Mouse (Mus musculus): ENCODE measurements around the gene Tmc3. TPM values are rescaled to one million over a fixed set of nuclear protein-coding genes. Genes with fewer than 3 reads are reported as not detected.

Gene Tmc3
- polyA plus RNA-seq, 1 experiment = 0.77 TPM

GRCm38 (mm10) chr7:83654938-83655630 lies 70.4 kb downstream of the Tmc3 start:
- Histone ChIP-seq H3K27ac (ENCODE audit: insufficient read depth, low read length) (peak overlapping the region; percentile 99), H3K36me3 (ENCODE audit: control insufficient read depth, insufficient read depth, low read length) (peaks cover 22% of the 10 kb centered on the region), H3K4me1 (ENCODE audit: control insufficient read depth, insufficient read depth, insufficient read length) (peaks cover 19% of the 10 kb centered on the region), H3K27me3 (ENCODE audit: control insufficient read depth, insufficient read depth, low read length) (no peaks in the 10 kb centered on the region), H3K4me3 (ENCODE audit: extremely low read depth, insufficient read depth, insufficient read length) (peak overlapping the region; percentile 87)
- TF ChIP-seq CTCF (IDR thresholded peaks at IDR 0.05; ENCODE audit: extremely low read depth, insufficient read depth, insufficient read length, insufficient replicate concordance) (no peak), POLR2A (IDR thresholded peaks at IDR 0.05; ENCODE audit: low read depth, low read length) (peak; percentile 97)
- 3% methylated on average over 5 of the region's 5 CpGs for WGBS
- peak; percentile 71 to 85 for DNase-seq (ENCODE audit: low read depth in 1 of 2, low spot score in 2 of 2)

- TF ChIP-seq CTCF (IDR thresholded peaks at IDR 0.05; ENCODE audit: extremely low read depth, insufficient read depth, insufficient read length, insufficient replicate concordance) (no peak), POLR2A (IDR thresholded peaks at IDR 0.05; ENCODE audit: low read depth, low read length) (no peak)
- 24% methylated on average over 1 of the region's 1 CpGs for WGBS
- DNase-seq (ENCODE audit: low read depth in 1 of 2, low spot score in 2 of 2) = no peak
- Histone ChIP-seq H3K36me3 (ENCODE audit: control insufficient read depth, insufficient read depth, low read length) (no peaks in the 10 kb centered on the region), H3K4me1 (ENCODE audit: control insufficient read depth, insufficient read depth, insufficient read length) (peaks cover 23% of the 10 kb centered on the region), H3K27ac (ENCODE audit: insufficient read depth, low read length) (peak overlapping the region; percentile 96), H3K27me3 (ENCODE audit: control insufficient read depth, insufficient read depth, low read length) (no peaks in the 10 kb centered on the region), H3K4me3 (ENCODE audit: extremely low read depth, insufficient read depth, insufficient read length) (peak overlapping the region; percentile 28; the same call in 1 of the 2 replicates)
These were observed 74.0 kb downstream of the Tmc3 start for GRCm38 (mm10) chr7:83658716-83659115.

GRCm38 (mm10) chr7:83659159-83660065 lies 74.7 kb downstream of the Tmc3 start:
- TF ChIP-seq CTCF (IDR thresholded peaks at IDR 0.05; ENCODE audit: extremely low read depth, insufficient read depth, insufficient read length, insufficient replicate concordance) (no peak), POLR2A (IDR thresholded peaks at IDR 0.05; ENCODE audit: low read depth, low read length) (no peak; the same call in 1 of the 2 replicates)
- Histone ChIP-seq H3K4me1 (ENCODE audit: control insufficient read depth, insufficient read depth, insufficient read length) (peaks cover 23% of the 10 kb centered on the region), H3K36me3 (ENCODE audit: control insufficient read depth, insufficient read depth, low read length) (no peaks in the 10 kb centered on the region), H3K4me3 (ENCODE audit: extremely low read depth, insufficient read depth, insufficient read length) (peak overlapping the region; percentile 27), H3K27ac (ENCODE audit: insufficient read depth, low read length) (peak overlapping the region; percentile 96), H3K27me3 (ENCODE audit: control insufficient read depth, insufficient read depth, low read length) (no peaks in the 10 kb centered on the region)
- WGBS = 27% methylated on average over 9 of the region's 9 CpGs
- DNase-seq (ENCODE audit: low read depth in 1 of 2, low spot score in 2 of 2) = peak; percentile 70 to 74

- Histone ChIP-seq H3K4me1 (ENCODE audit: control insufficient read depth, insufficient read depth, insufficient read length) (peaks cover 23% of the 10 kb centered on the region), H3K36me3 (ENCODE audit: control insufficient read depth, insufficient read depth, low read length) (no peaks in the 10 kb centered on the region), H3K27ac (ENCODE audit: insufficient read depth, low read length) (peak overlapping the region; percentile 96), H3K4me3 (ENCODE audit: extremely low read depth, insufficient read depth, insufficient read length) (peak overlapping the region; percentile 37; the same call in 1 of the 2 replicates), H3K27me3 (ENCODE audit: control insufficient read depth, insufficient read depth, low read length) (no peaks in the 10 kb centered on the region)
- DNase-seq (ENCODE audit: low read depth in 1 of 2, low spot score in 2 of 2) = peak; percentile 57 to 69
- 51% methylated on average over 11 of the region's 11 CpGs for WGBS
- TF ChIP-seq POLR2A (IDR thresholded peaks at IDR 0.05; ENCODE audit: low read depth, low read length) (no peak), CTCF (IDR thresholded peaks at IDR 0.05; ENCODE audit: extremely low read depth, insufficient read depth, insufficient read length, insufficient replicate concordance) (no peak)
These were observed 75.6 kb downstream of the Tmc3 start for GRCm38 (mm10) chr7:83660273-83660691.

GRCm38 (mm10) chr7:83661031-83661430 lies 76.3 kb downstream of the Tmc3 start:
- Histone ChIP-seq H3K27ac (ENCODE audit: insufficient read depth, low read length) (peak overlapping the region; percentile 96), H3K36me3 (ENCODE audit: control insufficient read depth, insufficient read depth, low read length) (no peaks in the 10 kb centered on the region), H3K27me3 (ENCODE audit: control insufficient read depth, insufficient read depth, low read length) (no peaks in the 10 kb centered on the region), H3K4me1 (ENCODE audit: control insufficient read depth, insufficient read depth, insufficient read length) (peaks cover 22% of the 10 kb centered on the region), H3K4me3 (ENCODE audit: extremely low read depth, insufficient read depth, insufficient read length) (peak overlapping the region; percentile 37; the same call in 1 of the 2 replicates)
- TF ChIP-seq CTCF (IDR thresholded peaks at IDR 0.05; ENCODE audit: extremely low read depth, insufficient read depth, insufficient read length, insufficient replicate concordance) = no peak
- no peak; the same call in 1 of the 2 replicates for TF ChIP-seq POLR2A (IDR thresholded peaks at IDR 0.05; ENCODE audit: low read depth, low read length)
- DNase-seq (ENCODE audit: low read depth in 1 of 2, low spot score in 2 of 2) = peak in 1 of 2 experiments; percentile 74
- WGBS = 28% methylated on average over 10 of the region's 10 CpGs

- Histone ChIP-seq H3K4me1 (ENCODE audit: control insufficient read depth, insufficient read depth, insufficient read length) (peaks cover 17% of the 10 kb centered on the region), H3K4me3 (ENCODE audit: extremely low read depth, insufficient read depth, insufficient read length) (no peak overlapping the region), H3K27me3 (ENCODE audit: control insufficient read depth, insufficient read depth, low read length) (no peaks in the 10 kb centered on the region), H3K27ac (ENCODE audit: insufficient read depth, low read length) (no peak overlapping the region), H3K36me3 (ENCODE audit: control insufficient read depth, insufficient read depth, low read length) (no peaks in the 10 kb centered on the region)
- TF ChIP-seq POLR2A (IDR thresholded peaks at IDR 0.05; ENCODE audit: low read depth, low read length) (no peak), CTCF (IDR thresholded peaks at IDR 0.05; ENCODE audit: extremely low read depth, insufficient read depth, insufficient read length, insufficient replicate concordance) (no peak)
- 88% methylated on average over 3 of the region's 3 CpGs for WGBS
- no peak for DNase-seq (ENCODE audit: low read depth in 1 of 2, low spot score in 2 of 2)
These were observed 77.0 kb downstream of the Tmc3 start for GRCm38 (mm10) chr7:83661763-83662162.
